Mouse (Mus musculus) liver, postnatal 0 days (tissue): ENCODE measurements at regions not wholly inside any gene's neighbourhood (a gene's known extent, or its start where the extent isn't known, plus 50 kb on each side); places are given as distances from the start of the nearest gene placed in this dataset.

Experiments
- ATAC-seq: fragments of 200-750 bp; cut with Nextera tagmentation; 2 replicates; pipeline ENCODE4 v1.8.0; 2017; ENCODE audit warnings: mild to moderate bottlenecking, moderate library complexity
- DNase-seq: peaks from one replicate; pipeline ENCODE4 v3.0.0-alpha.2; 2016
- H3K27ac ChIP-seq: fragments of 300-500 bp; sonication (generic); 2 replicates; pipeline ENCODE4 v1.5.1; 2014; ENCODE audit warnings: antibody characterized with exemption, moderate library complexity, mild to moderate bottlenecking, low read depth
- H3K27me3 ChIP-seq: fragments of 300-500 bp; sonication (generic); 2 replicates; pipeline ENCODE4 v1.6.1; 2014; ENCODE audit warnings: low read length, control low read depth, mixed read lengths; ENCODE audit not compliant: insufficient read depth
- H3K36me3 ChIP-seq: fragments of 300-500 bp; sonication (generic); replicated peaks from 2 replicates; pipeline ENCODE4 v1.6.1; 2014; ENCODE audit warnings: mild to moderate bottlenecking, control low read depth, low read length, moderate library complexity, mixed read lengths; ENCODE audit not compliant: insufficient read depth
- H3K4me1 ChIP-seq: fragments of 300-500 bp; sonication (generic); 2 replicates; pipeline ENCODE4 v1.6.1; 2014; ENCODE audit warnings: antibody characterized with exemption, mild to moderate bottlenecking, control low read depth; ENCODE audit not compliant: insufficient read depth
- H3K4me2 ChIP-seq: fragments of 300-500 bp; sonication (generic); 2 replicates; pipeline ENCODE4 v1.6.1; 2014; ENCODE audit warnings: low read depth, mild to moderate bottlenecking, low read length, moderate library complexity, mixed read lengths
- H3K4me3 ChIP-seq: fragments of 300-500 bp; sonication (generic); 2 replicates; pipeline ENCODE4 v1.5.1; 2014; ENCODE audit warnings: low read depth, low read length
- H3K9ac ChIP-seq: fragments of 300-500 bp; sonication (generic); replicated peaks from 2 replicates; pipeline ENCODE4 v1.6.1; 2014; ENCODE audit warnings: mild to moderate bottlenecking, moderate library complexity
- H3K9me3 ChIP-seq: fragments of 300-500 bp; sonication (generic); 2 replicates; pipeline ENCODE4 v1.6.1; 2016; ENCODE audit warnings: mild to moderate bottlenecking, control low read depth, low read length, mixed read lengths
- CTCF ChIP-seq: sonication (generic); IDR thresholded peaks from 2 replicates; pipeline ENCODE4 v1.5.1; 2016; ENCODE audit warnings: antibody characterized with exemption, low read depth
- EP300 ChIP-seq: IDR thresholded peaks from 2 replicates; pipeline ENCODE4 v1.6.1; 2016; ENCODE audit warnings: antibody characterized with exemption, low read depth, mild to moderate bottlenecking
- WGBS: fragments of 180-500 bp; shearing (Covaris S2); extraction: QIAGEN DNeasy Blood & Tissue Kit; methylation state at CpG from one replicate; pipeline ENCODE4 v1.1.7; 2014; ENCODE audit not compliant: insufficient replicate concordance; 5-methylcytosine and 5-hydroxymethylcytosine counted together

DNA sequence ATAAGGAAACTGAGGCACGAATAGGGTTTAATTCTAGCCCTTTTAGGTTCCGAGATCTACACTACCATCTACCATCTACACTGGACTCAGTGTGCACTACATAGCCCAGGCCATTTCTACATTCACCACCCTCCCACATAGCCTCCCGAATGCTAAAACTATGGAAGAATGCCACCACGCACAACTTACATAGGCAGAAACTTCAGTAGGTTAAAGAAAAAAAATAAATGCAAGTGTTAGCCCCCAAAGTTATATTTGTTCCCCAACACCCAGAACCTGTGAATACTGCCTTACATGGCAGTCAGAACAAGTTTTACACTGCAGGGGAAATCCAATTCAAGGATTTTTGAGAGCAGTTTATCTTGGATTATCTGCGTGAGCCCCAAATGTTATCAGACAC is 165.8 kb downstream of the Tshz3 start:
- Histone ChIP-seq H3K4me1 (no peaks in the 10 kb centered on the region), H3K9ac (no peak overlapping the region), H3K36me3 (no peaks in the 10 kb centered on the region), H3K4me3 (no peak overlapping the region), H3K27ac (no peak overlapping the region), H3K4me2 (no peak overlapping the region), H3K9me3 (no peaks in the 10 kb centered on the region), H3K27me3 (no peaks in the 10 kb centered on the region)
- TF ChIP-seq EP300 (no peak), CTCF (no peak)
- no peak for ATAC-seq
- 80% methylated on average over 5 of the region's 5 CpGs for WGBS
- no peak for DNase-seq

DNA sequence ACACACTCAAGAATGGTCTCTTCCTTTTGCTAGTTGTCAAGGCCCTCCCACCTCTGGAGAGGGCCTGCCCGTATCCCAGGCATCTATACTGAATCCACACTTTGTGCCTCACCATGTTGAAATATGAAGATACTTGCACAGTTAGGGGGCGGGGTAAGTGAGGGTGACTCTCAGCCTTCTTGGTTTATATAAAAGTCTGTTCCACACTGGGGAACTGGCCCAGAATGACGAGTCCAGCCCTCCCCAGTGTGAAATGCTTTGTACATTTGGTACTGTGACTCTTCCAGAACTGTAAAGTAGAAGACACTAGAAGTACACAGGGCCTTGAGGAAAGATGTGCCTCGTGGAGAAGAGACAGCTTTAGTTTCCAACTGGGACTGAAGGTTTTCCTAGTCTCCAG is 166.8 kb downstream of the Tshz3 start:
- no peak for ATAC-seq
- Histone ChIP-seq H3K9ac (no peak overlapping the region), H3K4me2 (no peak overlapping the region), H3K27ac (no peak overlapping the region), H3K36me3 (no peaks in the 10 kb centered on the region), H3K27me3 (no peaks in the 10 kb centered on the region), H3K4me3 (no peak overlapping the region), H3K4me1 (no peaks in the 10 kb centered on the region), H3K9me3 (no peaks in the 10 kb centered on the region)
- DNase-seq, result no peak
- WGBS, result 59% methylated on average over 4 of the region's 4 CpGs
- no peak for TF ChIP-seq CTCF
- TF ChIP-seq EP300, result no peak

DNA sequence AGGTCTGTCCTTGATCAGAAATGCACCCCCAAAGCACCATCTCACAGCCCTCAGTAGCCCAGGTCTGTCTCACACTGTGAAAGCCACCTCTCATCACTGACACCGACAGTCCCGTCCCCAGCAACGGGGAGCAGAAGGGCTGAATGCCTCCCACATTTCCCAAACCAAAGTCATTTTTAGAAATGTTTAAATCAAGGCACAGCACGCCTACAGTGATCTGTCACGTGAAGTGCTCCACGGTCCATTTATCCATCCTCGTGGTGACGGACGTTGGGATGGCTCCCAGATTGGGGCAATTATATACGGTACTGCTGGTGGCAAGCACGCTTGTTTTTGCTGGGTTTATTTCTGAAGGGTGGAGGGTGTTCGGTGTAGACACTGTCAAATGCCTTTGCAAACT is 168.7 kb downstream of the Tshz3 start:
- no peak for TF ChIP-seq CTCF
- TF ChIP-seq EP300, result no peak

DNA sequence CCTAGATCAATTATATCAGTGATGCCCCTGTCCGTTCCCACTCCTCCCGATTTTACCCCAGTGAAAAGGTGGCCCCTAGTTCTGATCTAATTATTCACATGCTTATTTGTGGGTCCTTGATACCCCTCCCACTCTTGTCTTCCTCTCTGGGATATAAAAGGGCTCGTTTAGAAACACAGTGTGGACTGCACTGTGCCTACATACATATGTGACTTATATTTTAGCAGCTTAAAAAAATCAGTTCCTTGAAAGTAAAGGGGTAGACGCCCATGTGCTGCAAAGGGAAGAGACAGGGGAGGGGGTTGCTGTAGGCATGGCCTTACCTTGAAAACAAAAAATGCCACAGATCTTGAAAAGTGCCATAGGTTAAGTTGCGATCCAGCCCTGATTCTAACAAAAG is 176.1 kb downstream of the Tshz3 start:
- no peak overlapping the region for H3K27ac ChIP-seq
- no peak for TF ChIP-seq CTCF
- TF ChIP-seq EP300, result no peak
- WGBS, result 69% methylated on average over 5 of the region's 5 CpGs
- no peak overlapping the region for H3K4me2 ChIP-seq
- ATAC-seq (no peak), DNase-seq (no peak)
- H3K9me3 ChIP-seq, result no peaks in the 10 kb centered on the region
- H3K4me1 ChIP-seq, result no peaks in the 10 kb centered on the region
- no peaks in the 10 kb centered on the region for H3K27me3 ChIP-seq
- H3K36me3 ChIP-seq, result no peaks in the 10 kb centered on the region
- no peak overlapping the region for H3K4me3 ChIP-seq
- no peak overlapping the region for H3K9ac ChIP-seq

More for the DNA sequence above, 168.7 kb downstream of the Tshz3 start:
- H3K9ac ChIP-seq, result no peak overlapping the region
- H3K27me3 ChIP-seq, result no peaks in the 10 kb centered on the region
- H3K27ac ChIP-seq, result no peak overlapping the region
- H3K4me3 ChIP-seq, result no peak overlapping the region
- no peak for DNase-seq
- H3K36me3 ChIP-seq, result no peaks in the 10 kb centered on the region
- H3K4me1 ChIP-seq, result no peaks in the 10 kb centered on the region
- H3K9me3 ChIP-seq, result no peaks in the 10 kb centered on the region
- 84% methylated on average over 12 of the region's 12 CpGs for WGBS
- ATAC-seq, result no peak
- no peak overlapping the region for H3K4me2 ChIP-seq

DNA sequence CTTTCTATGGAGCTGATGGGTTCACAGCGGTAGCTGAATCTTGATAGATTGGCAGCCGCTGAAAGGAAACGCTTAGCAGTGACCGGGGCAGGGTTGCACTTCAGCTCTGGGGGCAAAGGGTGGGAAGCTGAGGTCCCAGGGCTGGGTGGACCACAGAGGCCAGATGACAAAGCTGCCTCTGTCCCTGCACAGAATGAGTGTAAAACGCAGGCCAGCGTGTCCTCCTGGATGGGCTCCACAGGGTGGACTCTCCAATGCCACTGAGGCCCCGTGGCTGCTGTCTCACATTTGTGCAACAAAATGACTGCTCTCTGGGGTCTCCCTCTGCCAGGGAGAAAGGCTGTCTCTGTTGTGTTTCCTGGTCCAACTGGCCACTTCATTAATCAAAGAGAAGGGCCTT is 179.8 kb downstream of the Tshz3 start:
- H3K4me2 ChIP-seq, result no peak overlapping the region
- H3K9me3 ChIP-seq, result no peaks in the 10 kb centered on the region
- ATAC-seq (no peak), DNase-seq (no peak)
- H3K36me3 ChIP-seq, result no peaks in the 10 kb centered on the region
- no peak overlapping the region for H3K27ac ChIP-seq
- H3K4me3 ChIP-seq, result no peak overlapping the region
- H3K9ac ChIP-seq, result no peak overlapping the region
- H3K4me1 ChIP-seq, result no peaks in the 10 kb centered on the region
- WGBS, result 44% methylated on average over 7 of the region's 7 CpGs
- no peaks in the 10 kb centered on the region for H3K27me3 ChIP-seq
- TF ChIP-seq CTCF, result no peak
- TF ChIP-seq EP300, result no peak

DNA sequence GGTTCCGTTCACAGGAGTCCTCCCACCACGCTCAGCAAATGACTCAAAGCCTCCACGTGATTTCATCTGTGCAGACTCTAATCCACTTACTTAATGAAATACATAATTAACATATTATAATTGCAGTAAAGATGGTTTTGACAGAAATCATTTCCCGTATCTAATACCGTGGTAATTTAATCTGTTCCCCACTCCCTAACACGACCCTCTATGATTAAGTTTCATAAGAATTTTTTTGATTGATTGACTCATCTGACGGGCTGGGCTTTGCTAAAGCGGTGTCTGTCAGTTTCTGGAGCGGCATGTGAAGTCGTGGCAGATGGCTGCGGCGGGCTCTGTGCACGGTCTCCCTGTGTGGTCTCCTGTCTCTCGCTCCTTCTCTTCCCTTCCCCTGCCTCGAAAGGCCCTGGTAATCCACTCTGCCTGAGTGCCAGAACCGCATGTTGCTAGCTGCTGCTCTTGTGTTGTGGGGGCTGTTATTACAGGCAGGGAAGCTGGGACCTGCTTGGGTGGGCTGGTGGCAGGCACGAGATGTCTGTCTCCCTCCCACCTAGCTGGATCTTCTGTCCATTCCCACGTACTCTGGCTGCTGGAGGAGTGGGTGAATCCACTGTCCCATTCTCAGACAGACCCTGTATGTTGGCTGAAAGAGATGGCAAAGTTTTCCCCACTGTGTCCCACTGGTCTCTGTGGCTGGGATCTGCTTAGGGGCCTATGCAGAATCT is 195.0 kb downstream of the Tshz3 start:
- 76% methylated on average over 18 of the region's 18 CpGs for WGBS
- H3K4me2 ChIP-seq, result no peak overlapping the region
- peaks cover 5% of the 10 kb centered on the region; the same call in 1 of the 2 replicates for H3K9me3 ChIP-seq
- TF ChIP-seq EP300 (no peak), CTCF (no peak)
- ATAC-seq, result no peak
- no peaks in the 10 kb centered on the region for H3K4me1 ChIP-seq
- no peaks in the 10 kb centered on the region for H3K27me3 ChIP-seq
- no peak overlapping the region for H3K4me3 ChIP-seq
- H3K27ac ChIP-seq, result no peak overlapping the region
- H3K9ac ChIP-seq, result no peak overlapping the region
- no peaks in the 10 kb centered on the region for H3K36me3 ChIP-seq
- DNase-seq, result no peak
